Mouse (Mus musculus) right cerebral cortex, adult 2 months (tissue): Measurements from ENCODE around the gene Pate1.

ENCODE experiments used
- DNase-seq, 2 experiments: peaks; one replicate each; pipeline ENCODE4 v3.0.0; 2021 to 2022; ENCODE audit warnings: low spot score in 2 of 2

The Pate1 gene

DNA sequence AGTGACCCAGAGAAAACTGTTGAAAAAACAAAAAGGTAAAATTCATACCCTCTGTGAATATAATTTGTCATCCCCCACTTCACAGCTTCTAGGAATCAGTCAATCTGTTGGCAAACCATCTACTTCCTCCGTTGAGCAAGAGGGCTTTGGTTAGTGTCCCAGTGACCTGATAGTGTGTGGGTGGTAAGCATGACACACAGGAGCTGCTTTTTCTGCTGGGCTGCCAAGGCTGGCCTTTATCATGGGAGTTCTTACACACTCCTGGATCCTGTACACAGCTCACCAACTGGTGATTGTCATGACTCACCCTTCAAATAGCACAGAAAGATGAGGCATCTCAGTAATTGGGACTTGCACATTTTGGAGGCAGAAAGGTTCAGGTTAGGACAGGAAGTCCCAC lies at the start of gene Pate1:
Pate1 (minus strand) TSS at position 378 of the 400 bp plus-strand sequence.
- peak in 1 of 2 experiments; percentile 2 for DNase-seq

DNA sequence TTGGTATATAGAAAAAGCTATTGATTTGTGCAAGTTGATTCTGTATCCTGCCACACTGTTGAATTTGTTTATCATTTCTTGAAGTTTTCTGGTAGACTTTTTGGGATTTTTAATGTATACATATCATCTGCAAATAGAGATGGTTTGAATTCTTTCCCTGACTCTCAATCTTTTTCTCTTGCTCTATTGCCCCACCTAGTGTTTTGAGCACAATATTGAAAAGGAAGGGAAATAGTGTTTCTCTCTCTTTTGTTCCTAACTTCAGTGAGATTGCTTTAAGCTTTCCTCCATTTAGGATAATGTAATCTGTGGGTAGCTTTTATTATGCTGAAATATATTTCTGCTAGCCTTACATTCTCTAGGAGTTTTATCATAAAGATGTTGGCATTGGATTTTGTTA lies 20.1 kb upstream of the Pate1 start:
- DNase-seq: no peak

DNA sequence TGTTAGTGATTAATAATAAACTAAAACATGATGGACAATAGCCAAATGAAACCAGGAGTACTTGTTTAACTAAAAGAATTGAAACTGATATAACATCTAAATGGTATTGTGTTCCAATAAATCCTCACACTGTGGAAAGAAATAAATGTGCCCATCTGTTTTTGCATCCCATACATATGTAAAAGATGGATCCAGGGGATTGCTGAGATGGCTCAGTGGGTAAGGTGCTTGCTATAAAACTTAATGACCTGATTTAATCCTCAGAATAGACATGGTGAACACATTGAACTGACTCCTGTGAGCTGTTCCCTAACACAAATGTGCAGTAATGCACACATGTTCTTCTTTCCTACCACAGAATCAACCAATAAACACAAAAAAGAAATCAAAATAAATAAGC lies 4.7 kb upstream of the Pate1 start:
- DNase-seq: no peak

DNA sequence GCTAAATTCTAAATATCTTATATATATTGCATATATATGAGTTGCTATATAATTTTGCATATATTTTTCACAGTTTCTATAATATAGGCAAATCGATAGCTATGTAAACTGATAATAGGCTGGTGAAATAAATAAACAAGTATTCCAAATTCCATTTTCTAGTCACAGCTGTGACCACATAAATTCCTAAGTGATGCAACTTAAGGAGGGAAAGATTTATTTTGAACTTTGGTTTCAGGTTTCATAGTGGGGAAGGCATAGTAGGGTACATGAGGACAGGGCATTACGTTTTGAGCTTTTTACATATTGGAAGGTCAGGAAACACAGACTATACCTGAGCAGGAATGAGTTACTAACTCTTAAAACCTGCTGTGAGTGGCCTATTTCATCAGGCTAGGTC lies 13.6 kb downstream of the Pate1 start:
- DNase-seq: no peak

DNA sequence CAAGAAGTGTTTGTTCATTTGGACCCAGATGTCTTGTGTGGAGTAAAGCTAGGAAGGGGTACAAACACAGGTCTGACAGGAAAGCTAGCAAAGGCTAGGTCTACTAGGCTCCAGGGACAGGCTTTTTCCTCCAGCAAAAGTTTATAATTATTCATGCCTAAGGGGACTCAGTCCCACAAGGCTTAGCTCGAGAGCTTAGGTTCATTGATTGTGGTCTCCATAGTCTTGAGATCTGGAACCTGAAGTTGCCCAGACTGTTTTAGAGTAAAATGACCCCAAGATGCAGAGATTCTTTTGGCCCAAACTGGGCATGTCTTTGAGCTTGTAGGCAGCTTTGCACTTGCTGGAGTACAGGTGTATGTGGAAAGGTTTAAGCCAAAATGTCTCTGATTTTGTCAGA lies 39.1 kb downstream of the Pate1 start, which contains the start of gene Pate3:
Pate3 (minus strand) TSS at position 101 of the 400 bp plus-strand sequence.
- no peak for DNase-seq
